In genomic region chr1:70128035-70128434, GRCm38 (mm10) we compare ENCODE assay signal across 10 mouse cellular contexts.
DNase-seq lines count a peak whose midpoint lies in the region; ATAC-seq and TF ChIP-seq lines count a peak whose summit lies in the region.
"Had no signal": no experiment of that assay in that cellular context is flagged by ENCODE, and none has a peak within 500 bp of the region (broad histone marks: within the 10 kb centered on the region; RNA-seq: fewer than 3 reads in every experiment).

No protein-coding gene starts in this region.

- no peaks in the 10 kb centered on the region for H3K36me3 ChIP-seq in hindbrain, embryonic 11.5 days (ENCODE audit: control insufficient read depth, insufficient read depth, low read length)
- H3K36me3 ChIP-seq in hindbrain, embryonic 13.5 days, result no peaks in the 10 kb centered on the region
- no peaks in the 10 kb centered on the region for H3K36me3 ChIP-seq in forebrain, embryonic 11.5 days (ENCODE audit: control insufficient read depth, insufficient read depth, low read length)
- no peaks in the 10 kb centered on the region for H3K36me3 ChIP-seq in heart, embryonic 12.5 days
- H3K36me3 ChIP-seq: stomach, embryonic 15.5 days had no signal

- H3K9ac ChIP-seq in hindbrain, embryonic 11.5 days (ENCODE audit: low read depth, low read length), result no peak overlapping the region
- no peak overlapping the region for H3K9ac ChIP-seq in hindbrain, embryonic 13.5 days
- H3K9ac ChIP-seq in forebrain, embryonic 11.5 days (ENCODE audit: low read length), result no peak overlapping the region
- no peak overlapping the region for H3K9ac ChIP-seq in heart, embryonic 12.5 days
- H3K9ac ChIP-seq: stomach, embryonic 15.5 days had no signal

- H3K9me3 ChIP-seq in hindbrain, embryonic 11.5 days (ENCODE audit: control insufficient read depth, low read length), result no peaks in the 10 kb centered on the region
- no peaks in the 10 kb centered on the region for H3K9me3 ChIP-seq in hindbrain, embryonic 13.5 days
- H3K9me3 ChIP-seq in forebrain, embryonic 11.5 days (ENCODE audit: control insufficient read depth, low read length), result no peaks in the 10 kb centered on the region
- H3K9me3 ChIP-seq in heart, embryonic 12.5 days (replicated peaks), result no peaks in the 10 kb centered on the region
- H3K9me3 ChIP-seq: stomach, embryonic 15.5 days had no signal

- DNase-seq in hindbrain, embryonic 11.5 days (ENCODE audit: low spot score), result peak; percentile 42
- peak; percentile 43 for DNase-seq in right cerebral cortex, postnatal 4 days
- no peak for DNase-seq in right cerebral cortex, postnatal 25 days
- DNase-seq in brain, embryonic 14.5 days (ENCODE audit: low read depth), result peak; percentile 70
- peak; percentile 2 for DNase-seq in naive thymus-derived CD4-positive, alpha-beta T cell, adult 2 months (ENCODE audit: low read depth)
- DNase-seq in forebrain, embryonic 11.5 days (ENCODE audit: low spot score), result no peak

- TF ChIP-seq CTCF in brain, embryonic 14.5 days (IDR thresholded peaks at IDR 0.05; ENCODE audit: borderline replicate concordance, extremely low read depth, insufficient read depth, insufficient read length), result no peak

- H3K4me1 ChIP-seq in hindbrain, embryonic 11.5 days (replicated peaks; ENCODE audit: control insufficient read depth, insufficient read depth, low read length), result no peaks in the 10 kb centered on the region
- no peaks in the 10 kb centered on the region for H3K4me1 ChIP-seq in hindbrain, embryonic 13.5 days (replicated peaks)
- H3K4me1 ChIP-seq in forebrain, embryonic 11.5 days (replicated peaks; ENCODE audit: control insufficient read depth, insufficient read depth, low read length), result no peaks in the 10 kb centered on the region
- no peaks in the 10 kb centered on the region; the same call in 1 of the 2 replicates for H3K4me1 ChIP-seq in heart, embryonic 12.5 days (replicated peaks)
- H3K4me1 ChIP-seq: stomach, embryonic 15.5 days had no signal

- H3K4me3 ChIP-seq in hindbrain, embryonic 11.5 days (ENCODE audit: low read depth, low read length), result no peak overlapping the region
- H3K4me3 ChIP-seq in hindbrain, embryonic 13.5 days, result no peak overlapping the region
- no peak overlapping the region for H3K4me3 ChIP-seq in forebrain, embryonic 11.5 days (ENCODE audit: low read depth, low read length)
- no peak overlapping the region for H3K4me3 ChIP-seq in heart, embryonic 12.5 days
- H3K4me3 ChIP-seq: stomach, embryonic 15.5 days had no signal

- no peak overlapping the region for H3K27ac ChIP-seq in hindbrain, embryonic 11.5 days (ENCODE audit: low read depth, low read length)
- H3K27ac ChIP-seq in hindbrain, embryonic 13.5 days, result no peak overlapping the region
- no peak overlapping the region for H3K27ac ChIP-seq in forebrain, embryonic 11.5 days (ENCODE audit: low read depth, low read length)
- no peak overlapping the region for H3K27ac ChIP-seq in heart, embryonic 12.5 days (ENCODE audit: poor library complexity, severe bottlenecking)
- H3K27ac ChIP-seq: macrophage; stomach, embryonic 15.5 days had no signal

- TF ChIP-seq POLR2A in brain, embryonic 14.5 days (IDR thresholded peaks at IDR 0.05; ENCODE audit: borderline replicate concordance, extremely low read depth, insufficient read depth, insufficient read length, poor library complexity, severe bottlenecking), result no peak

- no peak overlapping the region for H3K4me2 ChIP-seq in hindbrain, embryonic 11.5 days (replicated peaks; ENCODE audit: low read depth, low read length)
- H3K4me2 ChIP-seq in hindbrain, embryonic 13.5 days, result no peak overlapping the region
- H3K4me2 ChIP-seq in forebrain, embryonic 11.5 days (ENCODE audit: low read depth, low read length, severe bottlenecking), result no peak overlapping the region
- no peak overlapping the region for H3K4me2 ChIP-seq in heart, embryonic 12.5 days
- H3K4me2 ChIP-seq: stomach, embryonic 15.5 days had no signal

- H3K27me3 ChIP-seq in hindbrain, embryonic 11.5 days (ENCODE audit: control insufficient read depth, insufficient read depth, low read length), result no peaks in the 10 kb centered on the region
- no peaks in the 10 kb centered on the region for H3K27me3 ChIP-seq in hindbrain, embryonic 13.5 days
- no peaks in the 10 kb centered on the region for H3K27me3 ChIP-seq in forebrain, embryonic 11.5 days (ENCODE audit: control insufficient read depth, insufficient read depth, low read length)
- no peaks in the 10 kb centered on the region for H3K27me3 ChIP-seq in heart, embryonic 12.5 days (replicated peaks)
- H3K27me3 ChIP-seq: stomach, embryonic 15.5 days had no signal

- WGBS in hindbrain, embryonic 11.5 days, result 68% methylated on average over 2 of the region's 2 CpGs
- WGBS in hindbrain, embryonic 13.5 days, result 69% methylated on average over 2 of the region's 2 CpGs
- 68% methylated on average over 2 of the region's 2 CpGs for WGBS in forebrain, embryonic 11.5 days
- WGBS in heart, embryonic 12.5 days, result 48% methylated on average over 2 of the region's 2 CpGs

- ATAC-seq in hindbrain, embryonic 11.5 days (ENCODE audit: low FRiP score), result no peak
- ATAC-seq in hindbrain, embryonic 13.5 days (ENCODE audit: low FRiP score), result no peak
- ATAC-seq in forebrain, embryonic 11.5 days (replicated peaks; ENCODE audit: low FRiP score), result no peak
- ATAC-seq in heart, embryonic 12.5 days (ENCODE audit: insufficient number of reproducible peaks, low FRiP score), result no peak

Comparison
In these comparisons a context has a peak if more than half of its experiments do, and no peak if none do; other contexts are left out.
1. DNase-seq: peak in hindbrain, embryonic 11.5 days (single experiment), right cerebral cortex, postnatal 4 days (single experiment), brain, embryonic 14.5 days (single experiment) and naive thymus-derived CD4-positive, alpha-beta T cell, adult 2 months (single experiment); none in right cerebral cortex, postnatal 25 days (single experiment) and forebrain, embryonic 11.5 days (single experiment).